Mouse (Mus musculus): ENCODE data around the gene Sema3a.
A peak's percentile ranks its signal among the peaks of the same experiment; 100 is the strongest.
"Not testable (repeated sequence)": the region's sequence is repeated elsewhere in the genome, so short reads cannot be mapped to it uniquely, and the experiment has no call there.

Gene Sema3a

DNA sequence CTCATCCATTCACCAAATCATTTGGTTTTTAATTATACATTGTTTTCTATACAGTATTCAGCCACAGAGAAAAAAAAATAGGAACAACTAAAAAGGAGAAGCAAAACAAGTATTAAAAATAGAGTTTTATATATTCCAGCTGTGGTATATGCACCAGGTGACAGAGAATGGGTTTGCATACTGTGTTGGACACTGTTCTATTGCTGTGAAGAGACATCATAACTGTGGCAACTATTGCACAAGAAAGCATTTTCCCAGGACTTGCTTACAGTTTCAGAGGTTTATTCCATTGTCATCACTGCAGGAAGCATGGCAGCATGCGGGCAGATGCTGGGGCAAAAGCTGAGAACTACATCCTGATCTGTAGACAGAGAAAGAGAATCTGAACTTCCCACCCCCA is 425.7 kb downstream of the Sema3a start:
- no peak for DNase-seq (ENCODE audit: low spot score)

GRCm38 (mm10) chr5:13557257-13557656 is 432.0 kb downstream of the Sema3a start:
- no peak for DNase-seq (ENCODE audit: low spot score)

GRCm38 (mm10) chr5:13573867-13574266 is 448.7 kb downstream of the Sema3a start:
- DNase-seq (ENCODE audit: low spot score), result no peak

GRCm38 (mm10) chr5:13579123-13579522 is 453.9 kb downstream of the Sema3a start:
- DNase-seq (ENCODE audit: low spot score), result no peak

GRCm38 (mm10) chr5:13585559-13586207 is 460.5 kb downstream of the Sema3a start:
- DNase-seq (ENCODE audit: low spot score), result no peak

DNA sequence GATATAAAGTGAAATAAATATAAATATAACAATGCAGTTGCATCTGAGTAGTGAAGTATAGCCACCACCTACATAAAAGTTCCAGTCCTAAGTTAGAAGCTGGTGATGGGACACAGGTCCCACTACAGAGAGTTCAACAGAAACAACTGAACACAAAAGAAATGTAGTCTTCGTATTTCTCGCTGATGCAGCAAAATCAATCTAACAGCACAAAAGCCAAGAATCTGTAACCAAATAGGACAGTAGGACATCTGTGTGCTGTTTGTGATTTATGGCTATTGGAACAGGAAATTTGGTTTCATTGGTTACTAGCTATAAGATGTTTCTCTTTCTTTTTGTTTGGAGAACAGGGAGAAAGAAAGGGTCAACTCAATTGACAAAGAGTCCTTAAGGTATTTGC is 469.2 kb downstream of the Sema3a start:
- DNase-seq (ENCODE audit: low spot score), result no peak

DNA sequence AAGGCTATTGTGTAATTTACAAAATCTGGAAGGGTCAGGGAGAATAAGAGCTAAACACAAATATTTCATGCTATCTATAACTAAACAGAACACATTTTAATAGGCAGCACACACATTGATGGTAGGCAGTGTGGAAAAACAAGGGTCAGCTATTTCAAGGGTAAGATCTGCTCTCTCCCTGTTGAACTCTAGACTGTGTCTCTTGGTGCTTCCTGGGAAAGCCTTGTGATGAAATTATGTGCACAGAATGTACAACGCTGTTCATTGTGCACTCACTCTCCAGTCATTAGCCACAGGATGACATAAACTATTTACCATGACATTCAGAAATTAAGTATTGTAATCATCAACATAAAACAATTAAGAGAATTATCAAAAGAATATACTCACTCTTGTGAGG is 486.4 kb downstream of the Sema3a start:
- no peak for DNase-seq (ENCODE audit: low spot score)

DNA sequence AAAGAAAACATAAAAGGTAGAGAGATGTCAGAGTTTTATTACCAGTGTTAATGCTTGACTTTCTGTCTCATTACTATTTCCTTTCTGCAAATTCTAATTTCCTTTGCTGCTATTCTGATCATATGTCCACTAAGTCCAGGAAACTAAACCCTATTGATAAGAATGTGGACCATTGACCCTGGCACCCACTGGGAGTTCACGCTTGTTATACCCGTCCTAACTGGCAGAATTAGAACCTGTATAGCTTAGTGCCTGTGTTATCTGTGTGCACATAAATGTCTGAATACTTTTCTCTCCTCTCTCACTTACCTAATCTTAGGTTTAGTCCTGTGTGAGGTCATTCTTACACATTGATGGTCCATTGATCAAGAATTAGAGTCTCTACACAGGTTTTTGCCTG is 486.9 kb downstream of the Sema3a start:
- DNase-seq (ENCODE audit: low spot score), result no peak

GRCm38 (mm10) chr5:13614575-13614974 is 489.4 kb downstream of the Sema3a start:
- DNase-seq (ENCODE audit: low spot score), result not testable (repeated sequence)

- no peak for DNase-seq (ENCODE audit: low spot score)
Observed at GRCm38 (mm10) chr5:13615907-13616306, 490.7 kb downstream of the Sema3a start.

GRCm38 (mm10) chr5:13622578-13622977 is 497.4 kb downstream of the Sema3a start:
- no peak for DNase-seq (ENCODE audit: low spot score)

GRCm38 (mm10) chr5:13624754-13625153 is 499.5 kb downstream of the Sema3a start:
- DNase-seq (ENCODE audit: low spot score), result no peak

DNA sequence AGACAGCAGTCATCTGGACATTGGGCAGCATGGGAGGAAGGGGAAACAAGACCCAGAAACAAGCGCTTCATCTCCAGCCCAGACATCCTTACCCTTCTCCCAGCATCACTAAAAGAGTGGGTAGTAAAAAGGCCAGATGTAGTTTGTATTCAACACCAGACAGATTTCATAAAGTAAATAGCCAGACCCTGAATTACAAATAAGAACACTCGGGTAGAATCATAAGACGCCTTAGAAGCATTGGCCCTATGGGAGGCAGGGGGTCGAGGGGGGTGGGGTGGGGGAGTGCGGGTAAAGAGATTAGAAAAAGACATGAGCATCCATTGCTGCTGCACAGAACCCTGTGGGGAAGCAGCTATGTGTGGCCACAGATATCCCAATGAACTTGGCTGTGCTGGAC is 500.9 kb downstream of the Sema3a start:
- DNase-seq (ENCODE audit: low spot score), result no peak

DNA sequence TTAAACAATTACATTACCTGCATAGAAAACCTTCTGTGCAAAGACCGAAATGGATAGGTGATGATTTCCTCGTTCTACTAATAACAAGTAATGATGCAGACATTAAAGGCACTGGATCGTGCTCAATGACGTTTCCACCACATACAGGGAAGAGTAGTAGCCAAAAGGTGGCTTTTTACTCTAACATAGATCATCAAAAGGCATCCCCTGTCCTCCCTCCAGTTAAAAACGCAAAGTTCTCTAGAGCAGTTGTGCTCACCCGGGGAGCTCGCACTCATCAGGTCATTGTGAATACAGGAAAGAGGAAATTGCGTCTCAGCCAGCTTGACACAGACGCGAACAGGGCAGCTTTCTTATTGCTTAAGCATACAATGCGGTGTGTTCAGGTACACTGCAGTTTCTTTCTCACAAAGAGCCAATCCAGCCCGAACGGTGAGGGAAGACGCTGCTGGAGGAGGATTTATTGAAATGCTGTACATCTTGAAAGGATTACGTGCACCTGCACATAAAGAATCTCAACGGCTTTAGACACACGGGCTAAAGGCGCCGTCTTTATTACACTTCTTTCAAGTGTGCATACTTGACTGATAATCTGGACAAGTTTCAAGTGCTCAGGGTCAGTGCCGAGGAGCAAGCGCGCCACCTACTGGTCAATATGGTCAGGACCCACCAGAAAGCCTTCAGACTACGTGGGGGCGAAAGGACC is 503.5 kb downstream of the Sema3a start:
- DNase-seq (ENCODE audit: low spot score), result peak; percentile 29

GRCm38 (mm10) chr5:13629916-13630315 is 504.7 kb downstream of the Sema3a start:
- DNase-seq (ENCODE audit: low spot score), result no peak

GRCm38 (mm10) chr5:13630692-13631091 is 505.5 kb downstream of the Sema3a start:
- DNase-seq (ENCODE audit: low spot score), result no peak

- no peak for DNase-seq (ENCODE audit: low spot score)
Observed at GRCm38 (mm10) chr5:13636237-13636636, 511.0 kb downstream of the Sema3a start.
